Mouse (Mus musculus) C2C12 (cell line): Measurements from ENCODE around the gene Frmpd4. TPM values are rescaled to one million over a fixed set of nuclear protein-coding genes. Genes with fewer than 3 reads are reported as not detected.

Experiments used
- H3K27me3 ChIP-seq: one replicate; pipeline ENCODE4 v1.6.1; 2011; ENCODE audit not compliant: control insufficient read depth, insufficient read depth, insufficient read length
- H3K36me3 ChIP-seq: one replicate; pipeline ENCODE4 v1.6.1; 2011; ENCODE audit not compliant: control insufficient read depth, insufficient read depth
- H3K4me3 ChIP-seq: one replicate; pipeline ENCODE4 v1.5.1; 2011; ENCODE audit warnings: mild to moderate bottlenecking, control low read depth; ENCODE audit not compliant: poor library complexity, insufficient read depth, severe bottlenecking
- H3K79me2 ChIP-seq: one replicate; pipeline ENCODE4 v1.6.1; 2011; ENCODE audit not compliant: control insufficient read depth, insufficient read depth
- H3K79me3 ChIP-seq: one replicate; pipeline ENCODE4 v1.6.1; 2011; ENCODE audit warnings: low read depth, control low read depth
- H3ac ChIP-seq: one replicate; pipeline ENCODE3; 2011; ENCODE audit warnings: low read depth; ENCODE audit not compliant: control insufficient read depth, insufficient read length
- CEBPB ChIP-seq: IDR thresholded peaks from one replicate; pipeline ENCODE4 v1.6.1; 2011; ENCODE audit warnings: low read depth, mild to moderate bottlenecking, control low read depth, moderate library complexity
- CTCF ChIP-seq: IDR thresholded peaks from one replicate; pipeline ENCODE4 v1.5.1; 2011; ENCODE audit not compliant: control insufficient read depth, insufficient read depth, insufficient read length
- FOSL1 ChIP-seq: IDR thresholded peaks from one replicate; pipeline ENCODE4 v1.8.0; 2011; ENCODE audit warnings: mild to moderate bottlenecking, low read length; ENCODE audit not compliant: poor library complexity, insufficient read depth, severe bottlenecking
- MAX ChIP-seq: IDR thresholded peaks from one replicate; pipeline ENCODE4 v1.6.1; 2011; ENCODE audit warnings: mild to moderate bottlenecking, control low read depth
- MYOD1 ChIP-seq: IDR thresholded peaks from one replicate; pipeline ENCODE4 v1.6.1; 2011; ENCODE audit warnings: low read depth; ENCODE audit not compliant: control insufficient read depth, insufficient read length
- MYOG ChIP-seq: IDR thresholded peaks from one replicate; pipeline ENCODE4 v1.6.1; 2011; ENCODE audit not compliant: control insufficient read depth, insufficient read length; ENCODE audit errors: extremely low read depth
- USF1 ChIP-seq: IDR thresholded peaks from one replicate; pipeline ENCODE4 v1.6.1; 2011; ENCODE audit warnings: low read depth, mild to moderate bottlenecking, control low read depth, moderate library complexity
- polyA plus RNA-seq: library from polyadenylated mRNA; unstranded; fragments of >200 nt; fragmentation: generic; extraction: Trizol; gene quantifications from one replicate; pipeline ENCODE4 v1.2.1, GENCODE M21; 2012; ENCODE audit warnings: missing spikeins

Frmpd4 gene
- polyA plus RNA-seq, 1 experiment: 0.04 TPM

DNA sequence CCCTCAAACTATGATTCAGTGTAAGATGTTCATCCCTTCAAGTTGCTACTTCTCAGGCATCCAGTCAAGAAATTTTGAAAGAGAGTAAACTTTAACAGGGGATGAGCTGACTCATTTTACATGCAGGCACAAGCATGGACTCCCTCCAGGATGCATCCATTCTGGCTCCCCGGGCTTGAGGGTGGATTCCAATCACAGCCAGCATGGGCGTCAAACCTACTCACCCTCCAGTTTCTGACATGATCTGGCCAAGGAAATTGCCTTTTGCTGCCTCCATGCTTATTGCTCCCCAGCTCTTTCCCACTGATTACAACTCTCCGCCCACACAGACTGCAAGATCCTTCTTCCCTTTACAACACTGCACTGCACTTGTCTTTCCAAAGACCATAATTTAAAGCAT is 370.0 kb downstream of the Frmpd4 start:
- no peak overlapping the region for H3ac ChIP-seq
- H3K4me3 ChIP-seq: no peak overlapping the region
- H3K27me3 ChIP-seq: no peaks in the 10 kb centered on the region
- TF ChIP-seq MYOD1: no peak
- TF ChIP-seq CTCF: no peak
- no peak for TF ChIP-seq MYOG
- no peak for TF ChIP-seq USF1
- TF ChIP-seq FOSL1: no peak
- TF ChIP-seq MAX: no peak
- TF ChIP-seq CEBPB: no peak
- no peaks in the 10 kb centered on the region for H3K79me2 ChIP-seq
- H3K36me3 ChIP-seq: no peaks in the 10 kb centered on the region
- H3K79me3 ChIP-seq: no peaks in the 10 kb centered on the region

DNA sequence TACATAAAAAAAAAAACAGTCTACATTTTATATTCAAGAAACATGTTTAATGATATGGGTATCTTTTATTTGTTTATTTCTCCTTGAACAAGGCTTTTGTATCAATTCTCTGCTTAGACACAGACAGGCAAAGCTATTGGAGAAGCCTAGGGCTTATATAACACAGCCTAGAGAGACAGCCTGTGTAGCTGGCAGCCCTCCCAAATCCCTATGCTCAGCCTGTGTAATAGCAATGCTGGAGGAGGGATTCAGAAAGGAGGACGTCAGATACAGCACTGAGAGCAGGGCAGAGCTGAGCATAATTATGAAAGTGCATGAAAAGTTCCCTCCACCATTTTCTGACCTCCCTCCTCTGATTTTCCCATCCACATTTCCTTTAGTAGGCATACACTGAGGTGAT is 385.1 kb downstream of the Frmpd4 start:
- Histone ChIP-seq H3K4me3 (no peak overlapping the region), H3K27me3 (no peaks in the 10 kb centered on the region), H3ac (no peak overlapping the region), H3K36me3 (no peaks in the 10 kb centered on the region), H3K79me3 (no peaks in the 10 kb centered on the region), H3K79me2 (no peaks in the 10 kb centered on the region)
- TF ChIP-seq MYOG: no peak
- no peak for TF ChIP-seq MAX
- TF ChIP-seq MYOD1: no peak
- TF ChIP-seq CTCF: no peak
- no peak for TF ChIP-seq USF1
- no peak for TF ChIP-seq CEBPB
- TF ChIP-seq FOSL1: no peak

DNA sequence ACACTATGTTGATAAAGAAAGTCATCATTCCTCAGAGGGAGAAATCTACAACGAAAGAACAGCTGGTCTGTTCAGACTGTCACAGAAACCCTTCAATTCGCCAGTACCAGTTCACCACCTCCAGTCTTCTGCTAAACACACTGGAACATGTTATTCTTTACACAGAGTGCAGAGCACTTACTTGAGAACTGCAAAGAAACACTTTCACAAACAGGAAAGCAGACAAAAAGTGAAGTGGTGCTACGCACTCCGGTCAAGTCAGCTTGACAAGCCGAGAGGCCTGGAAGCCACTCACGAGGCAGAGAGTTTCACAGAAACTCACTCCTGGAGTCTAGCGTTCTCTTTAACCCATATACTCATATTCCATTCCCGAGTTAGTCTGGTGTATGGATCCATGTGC is 387.5 kb downstream of the Frmpd4 start:
- H3K79me3 ChIP-seq: no peaks in the 10 kb centered on the region
- TF ChIP-seq MYOG (no peak), MYOD1 (no peak), MAX (no peak), CTCF (no peak), FOSL1 (no peak), CEBPB (no peak), USF1 (no peak)
- no peaks in the 10 kb centered on the region for H3K27me3 ChIP-seq
- H3K4me3 ChIP-seq: no peak overlapping the region
- no peaks in the 10 kb centered on the region for H3K36me3 ChIP-seq
- no peaks in the 10 kb centered on the region for H3K79me2 ChIP-seq
- no peak overlapping the region for H3ac ChIP-seq

DNA sequence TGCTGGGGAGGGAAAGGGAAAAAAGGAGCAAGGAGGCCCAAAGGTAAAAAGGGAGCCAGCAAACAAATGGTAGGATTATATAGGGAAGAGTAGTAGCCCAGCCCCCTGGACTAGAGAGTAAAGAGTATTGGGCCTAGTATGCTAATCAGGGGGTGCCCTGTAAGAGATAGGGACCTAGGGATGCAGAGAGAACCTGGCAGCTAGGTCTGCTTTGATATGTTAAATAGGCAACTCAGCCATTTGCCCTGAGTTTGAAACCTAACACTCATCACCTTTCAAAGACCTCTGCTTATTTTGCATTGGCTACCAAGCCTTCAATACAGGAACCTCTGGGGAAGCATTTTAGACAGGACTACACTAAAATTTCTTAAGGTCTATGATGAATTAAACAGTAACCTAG is 414.0 kb downstream of the Frmpd4 start:
- H3K36me3 ChIP-seq: no peaks in the 10 kb centered on the region
- H3K4me3 ChIP-seq: no peak overlapping the region
- TF ChIP-seq USF1 (no peak), CEBPB (no peak), MAX (no peak), MYOG (no peak), CTCF (no peak), MYOD1 (no peak), FOSL1 (no peak)
- no peaks in the 10 kb centered on the region for H3K27me3 ChIP-seq
- H3K79me2 ChIP-seq: no peaks in the 10 kb centered on the region
- no peak overlapping the region for H3ac ChIP-seq
- no peaks in the 10 kb centered on the region for H3K79me3 ChIP-seq

DNA sequence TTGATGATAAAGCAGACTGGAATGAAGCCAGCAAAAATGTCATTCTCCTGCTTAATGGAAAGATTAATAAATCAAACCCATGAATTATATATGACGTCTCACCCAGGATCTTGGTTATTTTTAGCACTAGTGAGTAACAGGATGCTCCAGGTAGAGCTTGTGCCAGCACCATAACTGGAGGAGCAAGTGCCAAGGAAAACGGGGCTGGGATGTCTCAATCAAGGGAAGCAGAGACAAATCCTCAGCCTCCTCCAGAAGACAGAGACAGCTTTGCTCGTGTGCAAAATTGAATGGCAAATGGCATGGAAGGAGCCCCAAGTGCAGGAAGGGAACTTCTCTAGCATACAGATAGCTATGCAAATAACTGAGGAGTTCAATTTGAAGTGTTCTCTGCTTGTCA is 418.2 kb downstream of the Frmpd4 start:
- Histone ChIP-seq H3K79me3 (no peaks in the 10 kb centered on the region), H3K4me3 (no peak overlapping the region), H3K79me2 (no peaks in the 10 kb centered on the region), H3K36me3 (no peaks in the 10 kb centered on the region), H3ac (no peak overlapping the region), H3K27me3 (no peaks in the 10 kb centered on the region)
- TF ChIP-seq CTCF (no peak), MYOD1 (no peak), USF1 (no peak), MAX (no peak), MYOG (no peak), CEBPB (no peak), FOSL1 (no peak)

DNA sequence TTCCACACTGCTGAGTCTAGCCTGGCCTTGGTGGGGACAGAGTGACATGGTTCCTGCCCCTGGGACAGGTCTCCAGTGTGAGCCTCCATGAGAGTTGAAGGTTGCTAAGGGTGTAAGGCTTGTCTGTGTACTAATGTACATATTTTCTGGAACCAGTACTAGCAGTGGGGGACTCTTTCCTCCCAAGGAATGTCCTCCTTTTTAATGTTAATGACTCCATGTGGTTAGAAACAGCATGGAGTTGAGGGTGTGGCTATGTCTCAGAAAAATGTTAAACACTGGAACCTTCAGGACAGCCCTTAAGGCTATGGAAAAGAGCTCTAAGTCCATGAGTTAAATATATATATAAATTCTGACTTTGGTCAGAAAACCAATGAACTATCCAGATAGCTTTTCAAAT is 436.0 kb downstream of the Frmpd4 start:
- H3K79me2 ChIP-seq: no peaks in the 10 kb centered on the region
- no peaks in the 10 kb centered on the region for H3K36me3 ChIP-seq
- no peak overlapping the region for H3K4me3 ChIP-seq
- H3ac ChIP-seq: no peak overlapping the region
- TF ChIP-seq MAX: no peak
- no peak for TF ChIP-seq MYOG
- no peak for TF ChIP-seq FOSL1
- TF ChIP-seq MYOD1: no peak
- no peak for TF ChIP-seq CEBPB
- TF ChIP-seq CTCF: no peak
- TF ChIP-seq USF1: no peak
- no peaks in the 10 kb centered on the region for H3K79me3 ChIP-seq
- H3K27me3 ChIP-seq: no peaks in the 10 kb centered on the region
